Mouse (Mus musculus) erythroblast, embryonic 14.5 days (primary cell): ENCODE results near the gene Scgb2b17.
"Not testable (repeated sequence)": the region's sequence is repeated elsewhere in the genome, so short reads cannot be mapped to it uniquely, and the experiment has no call there.

Experiments used
- GATA1 ChIP-seq: IDR thresholded peaks from 2 replicates; pipeline ENCODE4 v1.6.1; 2012; ENCODE audit warnings: low read length, inconsistent platforms, mixed read lengths
- TAL1 ChIP-seq: IDR thresholded peaks from 3 replicates; pipeline ENCODE4 v1.6.1; 2012; ENCODE audit warnings: low read length, inconsistent platforms, mixed read lengths

DNA sequence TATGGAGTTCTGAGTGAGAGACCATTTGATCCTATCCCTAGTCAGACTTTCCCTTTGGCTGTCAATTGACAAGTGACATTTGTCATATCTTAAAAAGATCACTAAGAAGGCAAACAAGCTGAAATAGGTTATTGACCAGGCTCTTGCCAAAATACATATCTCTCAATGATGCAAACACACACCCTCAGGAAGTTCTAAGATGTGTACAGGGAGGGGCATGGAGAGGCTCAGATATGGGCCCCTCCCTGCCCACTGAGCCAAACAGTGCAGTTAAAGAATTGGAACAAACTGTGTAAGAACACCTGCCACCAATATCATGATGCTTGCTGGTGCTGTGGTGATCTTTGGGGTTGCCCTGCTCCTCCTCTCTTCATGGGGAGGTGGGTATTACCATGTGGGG, 6.8 kb upstream of the Scgb2b17 start, which contains the start of gene Scgb1b17:
- TF ChIP-seq TAL1, GATA1: not testable (repeated sequence)
